Mouse (Mus musculus): ENCODE data around the gene Spry2.
A peak's percentile ranks its signal among the peaks of the same experiment; 100 is the strongest.

- TF ChIP-seq MYOG (IDR thresholded peaks at IDR 0.05; ENCODE audit: control insufficient read depth in 1 of 3, insufficient read depth in 1 of 3, insufficient read length in 2 of 3, low read depth in 2 of 3) = no peak
- peak; percentile 46 for TF ChIP-seq POLR2A (IDR thresholded peaks at IDR 0.05; ENCODE audit: insufficient read length, low read depth)
- no peak for TF ChIP-seq E2F4 (IDR thresholded peaks at IDR 0.05; ENCODE audit: insufficient read depth)
Observed at GRCm38 (mm10) chr14:105892941-105893622, 3.5 kb downstream of the Spry2 start.

Data from myocyte (in vitro differentiated cells).